Mouse (Mus musculus) megakaryocyte-erythroid progenitor cell, adult 5-6 weeks (primary cell): ENCODE measurements around the gene Gng5. TPM values are rescaled to one million over a fixed set of nuclear protein-coding genes. Genes with fewer than 3 reads are reported as not detected.

Experiments used
- ATAC-seq: replicated peaks from 2 replicates; pipeline ENCODE4 v1.8.0; 2016; ENCODE audit warnings: mild to moderate bottlenecking, inconsistent platforms; ENCODE audit not compliant: severe bottlenecking, poor library complexity, low FRiP score, low TSS enrichment
- total RNA-seq, 2 experiments: library from RNA; stranded (forward) in 1 of 2; stranded (reverse) in 1 of 2; fragments of 200-1000, 215-1000 nt in 1 of 2; fragments of >200 nt in 1 of 2; fragmentation: Nextera tagmentation in 1 of 2; gene quantifications; 2 replicates each; pipeline ENCODE4 v1.2.3; 2014 to 2017

Gene Gng5
- total RNA-seq, 2 experiments from 2014 or later = 69.8 to 251 TPM

DNA sequence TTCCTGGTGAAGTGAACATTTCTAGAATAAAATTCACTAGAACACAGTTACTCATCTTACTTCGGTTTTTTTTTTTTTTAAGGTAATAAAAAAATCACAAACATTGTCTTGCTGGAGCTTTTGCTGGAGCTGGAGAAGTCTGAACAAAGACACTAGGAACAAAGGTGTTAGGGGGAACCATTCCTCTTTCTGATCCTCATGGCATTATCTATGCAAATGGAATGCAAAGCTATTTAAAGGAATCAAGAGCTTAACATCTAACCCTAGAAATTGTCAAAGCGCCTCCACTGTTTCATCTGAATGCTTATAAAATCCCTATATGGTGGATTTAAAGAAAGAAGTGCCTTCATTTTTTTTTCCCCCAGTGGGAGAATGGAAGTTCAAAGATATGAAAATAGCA, 28.7 kb downstream of the Gng5 start:
- ATAC-seq = no peak

GRCm38 (mm10) chr3:146534986-146535385, 35.4 kb downstream of the Gng5 start:
- no peak for ATAC-seq

DNA sequence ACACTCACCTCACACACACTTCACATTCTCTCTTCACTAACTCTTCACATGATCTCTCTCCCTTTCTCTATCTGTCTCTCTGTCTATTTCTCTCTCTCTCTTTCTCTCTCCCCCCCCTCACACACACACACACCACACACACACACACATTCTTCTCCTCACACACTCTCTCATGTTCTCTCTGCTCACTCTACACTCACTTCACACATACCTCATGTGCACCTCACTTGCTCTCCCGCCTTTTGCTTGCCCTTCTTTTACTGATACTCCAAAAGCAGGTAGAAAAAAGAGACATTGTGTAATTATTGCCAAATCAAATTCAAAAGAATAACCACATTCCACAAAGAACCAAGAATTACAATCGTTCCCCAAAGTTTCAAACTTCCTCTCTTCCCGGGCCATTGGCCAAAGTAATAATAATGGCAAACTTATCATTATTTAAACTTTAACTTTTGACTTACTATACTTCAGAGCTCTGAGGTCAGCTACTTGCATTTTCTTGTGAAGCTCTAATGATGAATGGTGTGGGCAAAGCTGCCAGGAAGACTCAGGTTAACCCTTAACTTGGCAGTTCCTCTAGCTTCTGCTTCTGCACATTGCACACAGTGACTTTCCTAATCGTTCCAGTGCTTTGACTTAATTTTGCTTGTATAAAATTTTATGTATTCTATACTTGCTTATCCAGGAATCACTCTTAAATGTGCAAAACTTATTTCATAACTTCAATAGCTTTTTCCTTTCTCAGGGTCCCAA, 41.1 kb downstream of the Gng5 start:
- ATAC-seq = no peak

GRCm38 (mm10) chr3:146543632-146544031, 44.0 kb downstream of the Gng5 start:
- no peak for ATAC-seq

DNA sequence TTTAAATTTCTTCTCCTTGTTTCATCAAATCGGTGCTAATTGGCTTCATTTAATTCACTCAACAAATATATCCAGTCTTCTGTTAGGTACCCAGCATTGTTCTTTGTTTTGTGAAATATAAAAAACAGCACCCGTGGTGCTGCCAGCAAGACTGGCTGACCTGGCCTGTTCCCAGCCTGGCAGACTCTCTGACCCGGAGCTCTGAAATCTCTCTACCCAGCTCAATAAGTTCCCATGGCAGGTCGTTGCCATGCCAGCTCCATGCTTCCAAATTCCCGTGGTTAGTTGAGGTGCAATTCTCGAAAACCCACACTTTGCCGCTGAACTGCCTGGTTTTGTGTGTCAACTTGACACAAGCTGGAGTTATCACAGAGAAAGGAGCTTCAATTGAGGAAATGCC, 55.2 kb downstream of the Gng5 start:
- ATAC-seq = no peak

Other genes with a start within 250 kb of the Gng5 start
- gene Ssx2ip, start 95.2 kb upstream of the Gng5 start, total RNA-seq (2014; fragmentation: Nextera tagmentation) = 45.3 and 50.0 TPM in 2 replicates
- 69.2 and 73.8 TPM in 2 replicates for gene Ssx2ip, start 95.2 kb upstream of the Gng5 start, total RNA-seq (2017)
- gene Ctbs, start 50.0 kb upstream of the Gng5 start, total RNA-seq (2014; fragmentation: Nextera tagmentation) = 2.9 and 5.0 TPM in 2 replicates
- 7.0 and 13.1 TPM in 2 replicates for gene Ctbs, start 50.0 kb upstream of the Gng5 start, total RNA-seq (2017)
- 6.9 and 7.8 TPM in 2 replicates for gene Spata1, start 54 bp upstream of the Gng5 start, total RNA-seq (2014; fragmentation: Nextera tagmentation)
- 4.7 and 32.3 TPM in 2 replicates for gene Spata1, start 54 bp upstream of the Gng5 start, total RNA-seq (2017)
- gene Rpf1, start 21.6 kb downstream of the Gng5 start, total RNA-seq (2014; fragmentation: Nextera tagmentation) = 69.9 and 73.5 TPM in 2 replicates
- gene Rpf1, start 21.6 kb downstream of the Gng5 start, total RNA-seq (2017) = 112 and 113 TPM in 2 replicates
- gene Uox, start 70.6 kb downstream of the Gng5 start, total RNA-seq (2014; fragmentation: Nextera tagmentation) = not detected in 2 replicates
- not detected in 2 replicates for gene Uox, start 70.6 kb downstream of the Gng5 start, total RNA-seq (2017)
- not detected in 2 replicates for gene Dnase2b, start 115.8 kb downstream of the Gng5 start, total RNA-seq (2014; fragmentation: Nextera tagmentation)
- not detected in 2 replicates for gene Dnase2b, start 115.8 kb downstream of the Gng5 start, total RNA-seq (2017)
- not detected in 2 replicates for gene 4930503B20Rik, start 151.5 kb downstream of the Gng5 start, total RNA-seq (2014; fragmentation: Nextera tagmentation)
- gene 4930503B20Rik, start 151.5 kb downstream of the Gng5 start, total RNA-seq (2017) = not detected in 2 replicates
- gene Samd13, start 185.8 kb downstream of the Gng5 start, total RNA-seq (2014; fragmentation: Nextera tagmentation) = 6.9 and 8.6 TPM in 2 replicates
- 3.6 and 5.7 TPM in 2 replicates for gene Samd13, start 185.8 kb downstream of the Gng5 start, total RNA-seq (2017)